ENCODE assay signal across 16 mouse cellular contexts in genomic region chr12:65455683-65456082, GRCm38 (mm10).
"Had no signal": no experiment of that assay in that cellular context is flagged by ENCODE, and none has a peak within 500 bp of the region (broad histone marks: within the 10 kb centered on the region; RNA-seq: fewer than 3 reads in every experiment).

No protein-coding gene starts in this region.

- H3K4me1 ChIP-seq: neural tube, embryonic 13.5 days; neural tube, embryonic 15.5 days; stomach, embryonic 15.5 days had no signal

- H3K9me3 ChIP-seq: neural tube, embryonic 13.5 days; neural tube, embryonic 15.5 days; stomach, embryonic 15.5 days had no signal

- DNase-seq: retina, postnatal 1 day; right cerebral cortex, adult 18-20 months; right cerebral cortex, postnatal 14 days; right cerebral cortex, postnatal 25 days; right cerebral cortex, postnatal 4 days; spleen, adult 18-20 months; thymus, adult 18-20 months; thymus, adult 2 months; thymus, postnatal 14 days; thymus, postnatal 25 days; thymus, postnatal 36 days; thymus, postnatal 4 days had no signal

- H3K4me3 ChIP-seq: neural tube, embryonic 13.5 days; neural tube, embryonic 15.5 days; stomach, embryonic 15.5 days had no signal

- H3K27ac ChIP-seq: neural tube, embryonic 13.5 days; neural tube, embryonic 15.5 days; stomach, embryonic 15.5 days; stomach, postnatal 0 days had no signal

- H3K36me3 ChIP-seq: neural tube, embryonic 13.5 days; neural tube, embryonic 15.5 days; stomach, embryonic 15.5 days had no signal

- H3K4me2 ChIP-seq: neural tube, embryonic 13.5 days; neural tube, embryonic 15.5 days; stomach, embryonic 15.5 days had no signal

- H3K27me3 ChIP-seq: neural tube, embryonic 13.5 days; neural tube, embryonic 15.5 days; stomach, embryonic 15.5 days had no signal

- H3K9ac ChIP-seq: neural tube, embryonic 13.5 days; neural tube, embryonic 15.5 days; stomach, embryonic 15.5 days had no signal
